Comparison of ENCODE assay signal across 28 mouse cellular contexts in the genomic region with DNA sequence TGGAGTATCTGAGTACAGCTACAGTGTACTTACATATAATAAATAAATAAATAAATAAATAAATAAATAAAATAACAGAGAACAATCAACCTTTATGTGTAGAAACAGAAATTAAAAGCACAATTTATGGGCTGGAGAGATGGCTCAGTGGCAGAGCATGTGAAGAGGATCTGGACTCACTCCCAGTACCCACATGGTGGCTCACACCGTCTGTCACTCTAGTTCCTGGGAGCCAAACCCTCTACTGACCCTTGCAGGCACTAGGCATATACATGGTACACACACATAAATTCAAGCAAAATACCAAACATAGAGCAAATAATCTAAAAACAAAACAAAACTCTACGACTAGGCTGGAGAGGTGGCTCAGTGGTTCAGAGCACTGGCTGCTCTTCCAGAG. TPM values are rescaled to one million over a fixed set of nuclear protein-coding genes. Genes with fewer than 3 reads are reported as not detected.
DNase-seq lines count a peak whose midpoint lies in the region; ATAC-seq and TF ChIP-seq lines count a peak whose summit lies in the region.
"Had no signal": no experiment of that assay in that cellular context is flagged by ENCODE, and none has a peak within 500 bp of the region (broad histone marks: within the 10 kb centered on the region; RNA-seq: fewer than 3 reads in every experiment).

No protein-coding gene starts in this region.

- H3K27ac ChIP-seq in MEL (ENCODE audit: control insufficient read depth, low read depth, low read length): no peak overlapping the region
- no peak overlapping the region for H3K27ac ChIP-seq in cerebellum, adult 2 months (ENCODE audit: insufficient read depth, low read length)
- H3K27ac ChIP-seq in kidney, adult 2 months (ENCODE audit: insufficient read depth, low read depth, low read length): no peak overlapping the region
- H3K27ac ChIP-seq: forebrain, embryonic 15.5 days; heart, embryonic 10.5 days; hindbrain, embryonic 12.5 days; hindbrain, postnatal 0 days; liver, embryonic 14.5 days; midbrain, embryonic 10.5 days; midbrain, embryonic 15.5 days; neural tube, embryonic 15.5 days; stomach, postnatal 0 days had no signal

- H3K79me2 ChIP-seq in MEL (ENCODE audit: control insufficient read depth, insufficient read depth, low read length, poor library complexity): peaks cover 28% of the 10 kb centered on the region

- WGBS in cerebellum, adult 2 months: 46% methylated on average over 2 of the region's 2 CpGs
- WGBS in kidney, adult 2 months: 92% methylated on average over 2 of the region's 2 CpGs

- no peak for TF ChIP-seq POLR2A in MEL (IDR thresholded peaks at IDR 0.05; ENCODE audit: control insufficient read depth in 1 of 2, insufficient read depth in 1 of 2, low read depth in 1 of 2, low read length in 2 of 2, poor library complexity in 1 of 2)
- no peak for TF ChIP-seq POLR2A in cerebellum, adult 2 months (IDR thresholded peaks at IDR 0.05; ENCODE audit: borderline replicate concordance, insufficient read depth, low read length)
- no peak for TF ChIP-seq POLR2A in kidney, adult 2 months (IDR thresholded peaks at IDR 0.05; ENCODE audit: low read depth, low read length)

- TF ChIP-seq EP300 in MEL (IDR thresholded peaks at IDR 0.05; ENCODE audit: low read depth in 1 of 2, low read length in 2 of 2): no peak

- no peaks in the 10 kb centered on the region for H3K27me3 ChIP-seq in MEL (ENCODE audit: control insufficient read depth in 1 of 2, insufficient read depth in 2 of 2, low read length in 2 of 2)
- no peaks in the 10 kb centered on the region for H3K27me3 ChIP-seq in cerebellum, adult 2 months (ENCODE audit: control insufficient read depth, insufficient read depth, low read length)
- H3K27me3 ChIP-seq in kidney, adult 2 months (replicated peaks; ENCODE audit: control insufficient read depth, insufficient read depth, low read length): no peaks in the 10 kb centered on the region
- H3K27me3 ChIP-seq: forebrain, embryonic 15.5 days; hindbrain, embryonic 12.5 days; midbrain, embryonic 15.5 days; neural tube, embryonic 15.5 days had no signal

- no peak; the same call in 1 of the 2 replicates for TF ChIP-seq RAD21 in MEL (IDR thresholded peaks at IDR 0.05; ENCODE audit: low read depth, low read length)

- H3K9ac ChIP-seq in MEL (ENCODE audit: control insufficient read depth, low read depth, low read length, poor library complexity, severe bottlenecking): no peak overlapping the region
- H3K9ac ChIP-seq: forebrain, embryonic 15.5 days; hindbrain, embryonic 12.5 days; liver, embryonic 14.5 days; midbrain, embryonic 15.5 days; neural tube, embryonic 15.5 days had no signal

- ATAC-seq in cerebellum, adult (ENCODE audit: insufficient number of reproducible peaks, low FRiP score, low TSS enrichment): no peak
- ATAC-seq: forebrain, embryonic 15.5 days; hindbrain, postnatal 0 days; intestine, embryonic 16.5 days; midbrain, embryonic 15.5 days had no signal

- H3K9me3 ChIP-seq in MEL (replicated peaks; ENCODE audit: insufficient read depth, low read length): no peaks in the 10 kb centered on the region
- H3K9me3 ChIP-seq: forebrain, embryonic 15.5 days; G1E; heart, embryonic 10.5 days; hindbrain, embryonic 12.5 days; midbrain, embryonic 10.5 days; midbrain, embryonic 15.5 days; neural tube, embryonic 15.5 days had no signal

- H3K4me1 ChIP-seq in MEL (ENCODE audit: control insufficient read depth in 1 of 2, insufficient read depth in 2 of 2, low read length in 2 of 2): peaks cover 8 to 15% of the 10 kb centered on the region in 2 experiments
- H3K4me1 ChIP-seq in cerebellum, adult 2 months (ENCODE audit: control insufficient read depth, insufficient read depth, low read length): no peaks in the 10 kb centered on the region
- no peaks in the 10 kb centered on the region; the same call in 1 of the 2 replicates for H3K4me1 ChIP-seq in kidney, adult 2 months (ENCODE audit: control insufficient read depth, insufficient read depth, low read length)

- peaks cover 0 to 20% of the 10 kb centered on the region in 2 experiments; a peak in 3 of 4 replicates for H3K36me3 ChIP-seq in MEL (ENCODE audit: control insufficient read depth in 1 of 2, insufficient read depth in 2 of 2, low read length in 2 of 2)
- no peaks in the 10 kb centered on the region for H3K36me3 ChIP-seq in kidney, adult 2 months (ENCODE audit: control insufficient read depth, insufficient read depth, low read length)
- H3K36me3 ChIP-seq: forebrain, embryonic 15.5 days; heart, embryonic 10.5 days; hindbrain, embryonic 12.5 days; midbrain, embryonic 10.5 days; midbrain, embryonic 15.5 days; neural tube, embryonic 15.5 days had no signal

- DNase-seq in cerebellum, adult 11-12 months: peak; percentile 74
- DNase-seq in MEL (ENCODE audit: low read depth, low spot score): no peak
- peak; percentile 69 to 82 for DNase-seq in cerebellum, adult 2 months
- DNase-seq in cerebellum, postnatal 14 days: peak; percentile 71 to 79
- no peak for DNase-seq in ovary, postnatal 36 days (ENCODE audit: low spot score)
- no peak for DNase-seq in kidney, adult 2 months
- DNase-seq: adrenal gland, postnatal 25 days; gastrocnemius, postnatal 25 days; heart, adult 11 months; heart, postnatal 36 days; kidney, postnatal 36 days; layer of hippocampus, postnatal 36 days; liver; lung, adult 2 months; lung, postnatal 14 days; thymus, postnatal 4 days had no signal

- TF ChIP-seq CTCF in MEL (IDR thresholded peaks at IDR 0.05 in 2 of 3, conservative IDR thresholded peaks at IDR 0.05 in 1 of 3; ENCODE audit: control insufficient read depth in 1 of 3, insufficient read depth in 1 of 3, low read depth in 2 of 3, low read length in 3 of 3, poor library complexity in 1 of 3, severe bottlenecking in 1 of 3): no peak; a peak in 1 of 6 replicates
- no peak for TF ChIP-seq CTCF in cerebellum, adult 2 months (IDR thresholded peaks at IDR 0.05; ENCODE audit: borderline replicate concordance, insufficient read depth, low read depth, low read length)
- no peak for TF ChIP-seq CTCF in kidney, adult 2 months (conservative IDR thresholded peaks at IDR 0.05; ENCODE audit: insufficient read depth, insufficient read length, low read depth, low read length)

- no peak overlapping the region for H3K4me3 ChIP-seq in MEL (ENCODE audit: control insufficient read depth in 1 of 2, insufficient read depth in 1 of 2, low read depth in 2 of 2, low read length in 2 of 2)
- H3K4me3 ChIP-seq in cerebellum, adult 2 months (replicated peaks; ENCODE audit: insufficient read depth, low read depth, low read length): no peak overlapping the region
- H3K4me3 ChIP-seq in kidney, adult 2 months (ENCODE audit: insufficient read depth, low read depth, low read length): no peak overlapping the region
- H3K4me3 ChIP-seq: forebrain, embryonic 15.5 days; heart, embryonic 10.5 days; hindbrain, embryonic 12.5 days; midbrain, embryonic 10.5 days; midbrain, embryonic 15.5 days; neural tube, embryonic 15.5 days had no signal

TF ChIP-seq in MEL, 35 proteins besides CTCF, POLR2A, EP300 and RAD21:
- TF ChIP-seq MAX (IDR thresholded peaks at IDR 0.05; ENCODE audit: low read length) (no peak), GABPA (IDR thresholded peaks at IDR 0.05; ENCODE audit: low read depth, low read length) (no peak), MYC (IDR thresholded peaks at IDR 0.05; ENCODE audit: low read depth, low read length) (0 out of 2 replicates have a peak, but pooled peaks have one; percentile 9), ZC3H11A (IDR thresholded peaks at IDR 0.05; ENCODE audit: low read depth, low read length) (0 out of 2 replicates have a peak, but pooled peaks have one; percentile 10), SMC3 (IDR thresholded peaks at IDR 0.05; ENCODE audit: low read depth, low read length) (peak; percentile 33; the same call in 1 of the 2 replicates)
TF ChIP-seq in MEL: peak in this region for 3.

RNA-seq across cellular contexts. Expression of gene 2700097O09Rik, which starts 4.6 kb away (rescaled TPM):
- total RNA-seq in MEL (2012; rRNA removed): 16.9 and 18.3 TPM in 2 replicates
- polyA plus RNA-seq in MEL (2012; ENCODE audit: insufficient read depth in 1 of 2, insufficient read length in 2 of 2, low read depth in 1 of 2, low replicate concordance in 2 of 2, missing spikeins in 1 of 2): 10 to 100 TPM in 1 of 2 experiments, not detected in 1; 14.6 TPM
- 24.8 and 27.1 TPM in 2 replicates for polyA plus RNA-seq in cerebellum, adult 2 months (2012; rRNA removed)
- 7.0 and 9.1 TPM in 2 replicates for polyA plus RNA-seq in kidney, adult 2 months (2012; rRNA removed)

RNA-seq across cellular contexts. Expression of gene Srp54a, which starts 4.8 kb away (rescaled TPM):
- total RNA-seq in MEL (2012; rRNA removed): 39.4 and 46.9 TPM in 2 replicates
- polyA plus RNA-seq in MEL (2012; ENCODE audit: insufficient read depth in 1 of 2, insufficient read length in 2 of 2, low read depth in 1 of 2, low replicate concordance in 2 of 2, missing spikeins in 1 of 2): 100 to 1,000 TPM in 1 of 2 experiments, 10 to 100 TPM in 1; 54.7 to 405 TPM
- 70.1 and 79.4 TPM in 2 replicates for polyA plus RNA-seq in cerebellum, adult 2 months (2012; rRNA removed)
- polyA plus RNA-seq in kidney, adult 2 months (2012; rRNA removed): 12.8 and 14.5 TPM in 2 replicates

RNA-seq across cellular contexts. Expression of gene Fam177a, which starts 49.0 kb away (rescaled TPM):
- total RNA-seq in MEL (2012; rRNA removed): 6.0 and 6.4 TPM in 2 replicates
- not detected for polyA plus RNA-seq in MEL (2012; ENCODE audit: insufficient read depth in 1 of 2, insufficient read length in 2 of 2, low read depth in 1 of 2, low replicate concordance in 2 of 2, missing spikeins in 1 of 2)
- polyA plus RNA-seq in cerebellum, adult 2 months (2012; rRNA removed): 26.2 and 29.3 TPM in 2 replicates
- polyA plus RNA-seq in kidney, adult 2 months (2012; rRNA removed): 4.9 and 5.6 TPM in 2 replicates

Comparison
In these comparisons a context has a peak if more than half of its experiments do, and no peak if none do; other contexts are left out.
1. DNase-seq: peak in cerebellum, adult 11-12 months (single experiment), cerebellum, adult 2 months (2 of 2) and cerebellum, postnatal 14 days (2 of 2); none in MEL (single experiment), ovary, postnatal 36 days (single experiment) and kidney, adult 2 months (single experiment).